Mouse (Mus musculus) frontal cortex, postnatal 36 days (tissue): ENCODE results near the gene Vsnl1.
A peak's percentile ranks its signal among the peaks of the same experiment; 100 is the strongest.

ENCODE experiments used
- DNase-seq, 2 experiments: peaks; one replicate each; pipeline ENCODE4 v3.0.0; 2022; ENCODE audit warnings: low spot score in 2 of 2

The Vsnl1 gene

DNA sequence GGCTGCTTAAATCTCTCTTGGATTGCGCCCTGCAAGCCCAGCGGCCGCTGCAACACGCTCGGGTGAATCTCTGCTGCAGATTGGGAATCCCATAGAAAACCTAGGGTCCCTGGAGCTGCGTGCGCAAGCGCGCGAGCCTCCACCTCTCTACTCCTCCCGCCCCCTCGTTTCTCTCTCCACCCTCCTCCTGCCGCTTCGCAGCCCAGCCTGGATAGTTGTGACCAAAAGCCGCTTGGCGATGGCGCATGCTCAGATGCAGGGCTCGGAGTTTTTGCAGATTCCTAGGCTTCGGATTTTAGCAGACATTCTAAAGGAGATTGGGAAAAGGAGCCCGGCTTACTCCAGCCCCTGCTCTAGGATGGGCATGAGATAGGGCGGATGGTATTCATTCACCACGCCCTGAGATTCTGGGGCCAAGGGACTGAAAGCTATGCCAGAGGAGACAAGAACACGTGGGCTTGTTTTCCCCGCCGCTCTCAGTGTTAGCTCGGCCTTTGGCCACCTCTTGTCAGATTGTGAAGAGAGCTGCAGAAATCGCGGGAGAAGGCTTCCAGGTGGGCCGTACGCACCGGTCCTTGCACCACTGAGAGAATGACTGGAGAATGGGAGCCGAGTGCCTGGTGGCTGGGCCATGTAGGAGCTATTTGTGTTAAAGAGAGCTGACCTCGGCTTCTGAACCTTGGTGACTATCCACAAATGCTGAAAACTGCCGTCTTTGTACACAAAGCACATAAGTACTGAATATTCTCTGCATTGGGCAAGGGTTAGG, at the start of gene Vsnl1:
Gene Vsnl1 (minus strand): TSS at position 117 of the 769 bp plus-strand sequence.
- DNase-seq = peak; percentile 92 to 93

DNA sequence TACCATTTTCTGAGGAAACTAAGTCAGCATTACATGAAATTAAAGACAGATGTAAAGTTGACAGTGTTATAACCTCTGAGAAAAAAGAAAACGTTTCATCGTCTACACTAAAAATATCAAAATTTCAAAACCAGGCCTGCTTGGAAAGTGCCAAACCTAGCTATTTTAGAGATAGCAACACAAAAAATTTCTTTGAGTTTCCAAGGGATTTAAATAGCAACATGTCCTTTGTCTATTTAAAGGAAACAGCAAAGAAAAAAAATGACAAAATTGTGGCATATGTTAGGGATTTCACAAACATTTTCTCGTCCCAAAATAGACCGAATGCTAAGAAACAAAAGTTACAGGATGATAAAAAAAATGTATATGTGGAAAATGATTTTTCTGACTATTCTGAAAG, 20.2 kb upstream of the Vsnl1 start:
- DNase-seq = peak in 1 of 2 experiments; percentile 17

DNA sequence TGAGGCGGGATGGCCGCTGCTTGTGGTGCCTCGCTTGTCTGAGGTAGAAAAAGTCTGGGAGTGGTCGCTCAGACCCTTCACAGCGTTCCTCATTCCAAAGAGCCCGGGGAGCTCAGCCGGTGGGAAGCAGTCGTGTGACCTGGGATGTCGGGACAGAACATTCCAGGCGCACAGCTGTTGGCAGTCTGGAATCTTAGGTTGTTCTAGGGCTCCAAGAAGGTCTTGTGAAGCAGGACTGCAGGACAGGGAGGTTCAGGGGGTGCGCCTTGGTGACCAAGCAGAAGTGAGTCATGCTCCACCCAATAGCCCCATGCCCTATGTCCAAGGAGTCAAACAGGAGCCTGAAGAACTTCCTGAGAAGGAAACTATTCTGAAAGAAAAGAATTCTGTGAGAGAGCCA, 19.8 kb upstream of the Vsnl1 start:
- DNase-seq = no peak

DNA sequence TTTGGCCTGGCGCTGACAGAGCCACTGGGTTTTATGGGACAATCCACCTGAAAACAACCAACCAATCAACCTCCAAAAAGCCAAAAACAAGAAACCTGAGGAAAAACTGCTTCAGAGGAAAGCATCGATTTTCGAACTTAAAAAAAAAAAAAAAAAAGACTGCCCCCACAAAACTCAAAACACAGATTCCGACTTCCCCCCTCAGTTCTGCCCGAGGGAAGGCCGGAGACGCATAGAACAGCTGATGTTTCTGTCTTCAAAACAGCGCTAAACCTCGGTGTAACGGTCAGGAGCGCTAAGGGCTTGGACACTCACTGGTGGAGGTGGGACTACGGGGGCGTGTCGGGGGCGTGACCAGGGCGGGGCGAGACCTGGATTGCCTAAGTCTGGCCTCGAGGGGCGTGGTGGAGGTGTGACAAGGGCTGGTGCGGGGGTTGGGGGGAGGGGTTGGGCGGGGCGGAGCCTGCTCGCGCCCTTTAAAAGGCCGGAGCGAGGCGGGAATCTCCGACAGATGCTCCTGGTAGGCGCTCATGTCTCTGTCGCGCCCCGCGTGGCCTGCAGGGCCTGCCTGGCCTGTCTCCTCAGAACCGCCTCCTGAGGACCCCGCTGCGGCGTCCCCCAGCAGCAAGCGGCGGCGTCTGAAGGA, 19.3 kb upstream of the Vsnl1 start, which contains the start of gene Rad51ap2:
Gene Rad51ap2 (plus strand): TSS at position 531 of the 646 bp plus-strand sequence.
- peak; percentile 76 to 85 for DNase-seq

DNA sequence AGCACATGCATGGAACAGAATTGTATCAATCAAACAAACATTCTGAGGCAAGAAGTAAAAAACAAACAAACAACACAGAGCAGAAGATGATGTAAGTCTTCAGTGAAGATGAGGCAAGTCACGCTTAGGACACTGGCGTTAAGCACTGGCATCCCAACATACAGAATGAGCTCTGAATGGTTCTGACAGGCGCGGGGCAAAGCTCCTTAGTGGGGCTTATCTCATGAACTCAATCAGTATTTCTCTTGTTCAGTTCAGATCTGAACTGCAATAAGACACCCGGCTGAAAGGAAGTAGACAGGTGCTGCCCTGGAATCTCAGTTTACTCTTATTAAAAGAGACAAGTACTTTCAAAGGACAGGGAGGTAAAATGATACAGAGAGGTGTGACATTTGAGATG, 17.7 kb upstream of the Vsnl1 start:
- no peak for DNase-seq

DNA sequence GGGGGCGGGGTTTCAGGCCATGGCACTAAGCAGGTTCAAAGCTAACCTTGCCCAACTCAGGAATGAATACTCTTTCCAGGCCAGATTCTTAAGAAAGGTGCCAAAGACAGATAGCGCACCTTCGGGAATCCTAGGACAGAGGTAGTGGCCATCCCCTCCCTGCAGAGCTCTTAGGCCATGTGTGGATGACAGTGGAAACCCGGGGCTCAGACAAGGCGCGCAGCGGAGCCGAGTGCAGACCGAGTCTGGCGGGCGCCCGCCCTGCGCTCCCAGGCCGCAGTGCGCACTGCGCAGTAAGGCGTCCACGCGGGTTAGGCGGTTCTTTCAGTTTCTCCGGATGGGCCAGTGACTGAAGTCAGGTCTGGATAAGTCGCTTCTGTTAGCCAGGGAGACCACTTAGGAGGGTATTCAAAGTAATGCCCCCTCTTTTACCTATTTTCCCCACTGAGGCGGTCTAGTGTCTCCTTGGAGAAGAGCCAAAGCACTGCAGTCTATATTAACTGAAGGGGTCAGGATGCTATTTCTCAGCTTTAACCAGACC, 1.6 kb upstream of the Vsnl1 start:
- DNase-seq = no peak

DNA sequence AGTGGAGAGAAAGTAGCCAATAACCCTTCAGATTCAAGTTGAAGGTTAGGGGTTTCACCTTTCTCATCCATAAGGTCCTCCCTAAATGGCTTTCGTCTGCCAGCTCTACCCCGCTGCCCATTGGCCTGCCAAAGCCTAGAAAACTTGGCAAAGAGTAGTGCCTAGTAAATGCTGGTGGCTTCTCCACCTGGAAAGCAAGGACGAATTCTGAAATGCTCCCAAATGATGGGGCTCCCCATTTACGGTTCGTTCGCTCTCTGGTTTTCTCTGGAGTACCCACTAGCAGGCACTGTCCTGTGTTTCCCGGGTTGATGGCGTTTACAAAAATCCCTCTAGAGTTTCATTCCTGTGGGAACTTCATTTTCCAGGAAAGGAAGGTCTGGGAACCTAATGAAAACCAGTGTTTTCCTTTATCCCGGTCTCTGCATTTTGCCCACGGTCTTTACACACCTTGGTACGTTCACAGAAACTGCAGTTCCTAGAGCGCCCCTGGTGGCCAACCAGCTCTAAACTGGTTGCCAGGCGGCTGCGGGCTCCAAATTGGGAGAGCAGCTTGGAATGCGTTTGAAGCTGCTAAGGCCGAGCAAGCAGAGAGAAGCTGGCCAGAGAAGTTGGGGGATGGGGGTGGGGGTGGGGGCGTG, 973 bp upstream of the Vsnl1 start:
- peak; percentile 79 to 88 for DNase-seq

DNA sequence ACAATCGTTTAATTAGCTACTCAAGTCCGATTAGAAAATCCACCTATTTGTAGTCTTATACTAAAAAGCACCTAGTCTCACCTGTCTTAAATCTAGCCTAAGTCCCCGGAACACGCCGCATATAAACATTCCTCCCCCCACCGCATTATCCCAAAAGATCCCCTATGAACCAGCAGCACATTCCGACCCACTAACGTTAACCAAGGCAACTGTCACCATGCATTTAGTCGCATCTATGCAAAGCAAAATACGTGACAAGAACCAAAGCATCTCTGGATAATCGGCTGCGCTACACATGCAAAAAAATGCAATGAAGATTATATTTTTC, 426 bp downstream of the Vsnl1 start:
- DNase-seq = peak; percentile 21 to 33

DNA sequence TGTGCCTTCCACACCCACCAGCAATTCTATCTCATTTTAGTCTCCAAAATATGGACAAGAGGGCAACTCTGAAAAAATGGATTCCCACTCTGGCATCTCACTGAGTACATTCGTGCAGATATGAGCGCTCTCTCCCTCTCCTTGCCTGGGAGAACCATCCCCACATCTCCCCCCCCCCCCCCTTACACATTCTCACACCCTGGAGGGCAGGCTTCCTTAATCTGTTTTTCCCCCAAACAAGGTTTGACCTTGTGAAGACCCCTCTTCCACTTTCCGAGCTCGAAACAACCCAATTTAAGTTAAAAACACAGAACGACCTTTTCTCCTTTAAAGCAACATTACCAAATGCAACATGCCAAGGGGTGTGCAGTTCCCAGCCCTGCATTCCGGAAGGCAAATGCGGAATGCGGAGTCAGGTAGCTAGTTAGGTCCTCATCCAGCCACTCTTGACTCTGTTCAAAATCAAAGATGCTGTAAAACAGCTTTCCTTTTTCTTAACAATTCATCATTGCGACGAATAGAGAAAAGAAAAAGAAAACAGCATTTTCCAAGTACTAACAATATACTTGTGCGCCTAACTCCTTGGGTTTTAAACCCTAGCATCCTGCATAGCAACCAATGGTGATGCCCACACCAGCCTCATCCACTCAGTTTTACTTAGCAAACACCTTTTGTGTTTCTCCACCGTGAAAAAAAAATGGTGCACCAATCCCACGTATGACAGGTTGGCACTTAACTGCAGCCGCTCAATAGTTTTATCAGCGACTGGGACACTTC, 979 bp downstream of the Vsnl1 start:
- no peak for DNase-seq

DNA sequence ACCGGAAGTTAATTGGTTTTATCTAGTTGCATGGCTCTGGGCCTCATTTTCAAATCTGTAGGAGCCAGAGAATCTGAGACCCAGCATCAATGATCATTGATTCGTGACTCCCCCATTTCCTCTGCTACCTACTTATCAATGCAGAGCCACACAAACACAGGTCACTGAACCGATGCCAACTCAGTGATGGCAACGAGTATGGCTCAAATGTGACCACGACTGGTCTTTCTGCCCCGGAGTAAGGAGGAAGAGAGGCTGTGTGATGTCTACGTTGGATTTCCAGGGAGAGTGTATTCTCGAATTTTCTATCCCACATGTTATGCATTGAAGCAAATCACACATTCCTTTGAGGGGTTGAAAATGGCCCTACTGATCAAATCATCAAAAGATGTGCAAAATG, 2.0 kb downstream of the Vsnl1 start:
- peak in 1 of 2 experiments; percentile 17 for DNase-seq

DNA sequence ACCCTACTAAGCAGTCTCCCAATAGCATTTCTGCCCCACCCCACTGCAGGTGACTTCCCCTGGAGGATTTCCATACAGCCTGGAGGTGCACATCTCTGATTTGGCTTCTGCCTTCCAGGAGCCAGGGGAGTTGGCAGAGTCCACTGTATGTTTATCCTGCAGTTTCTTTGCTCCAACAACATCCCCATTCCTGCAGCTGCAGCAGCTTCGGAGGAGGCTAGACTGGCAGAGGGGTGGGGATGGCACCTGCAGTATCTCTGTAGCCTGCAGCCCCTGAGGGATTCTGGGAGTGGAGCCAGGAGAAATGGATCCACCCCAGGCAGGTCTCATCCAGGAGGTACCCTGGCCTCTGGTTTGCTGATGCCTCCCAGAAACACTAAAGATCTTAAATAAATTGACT, 2.7 kb downstream of the Vsnl1 start:
- peak; percentile 28 to 37 for DNase-seq

DNA sequence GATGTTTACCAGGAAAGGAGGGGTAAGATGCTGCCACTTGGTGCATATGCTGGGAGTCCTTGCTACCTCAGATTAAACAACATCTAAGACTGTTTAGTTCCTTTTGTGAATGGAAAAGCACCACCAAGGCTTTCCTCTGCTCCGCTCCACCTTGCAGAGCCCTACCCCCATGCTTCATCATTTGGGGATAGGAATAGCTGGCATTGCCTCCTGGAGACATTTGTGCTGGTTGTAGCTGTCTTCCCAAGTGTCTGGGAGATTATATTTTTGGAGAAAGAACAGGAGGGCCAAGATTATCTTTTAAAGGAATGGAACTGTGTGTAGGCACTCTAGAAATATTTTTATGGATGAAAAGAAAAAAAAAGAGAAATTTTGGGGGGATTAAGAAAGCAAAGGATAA, 3.3 kb downstream of the Vsnl1 start:
- peak in 1 of 2 experiments; percentile 21 for DNase-seq

DNA sequence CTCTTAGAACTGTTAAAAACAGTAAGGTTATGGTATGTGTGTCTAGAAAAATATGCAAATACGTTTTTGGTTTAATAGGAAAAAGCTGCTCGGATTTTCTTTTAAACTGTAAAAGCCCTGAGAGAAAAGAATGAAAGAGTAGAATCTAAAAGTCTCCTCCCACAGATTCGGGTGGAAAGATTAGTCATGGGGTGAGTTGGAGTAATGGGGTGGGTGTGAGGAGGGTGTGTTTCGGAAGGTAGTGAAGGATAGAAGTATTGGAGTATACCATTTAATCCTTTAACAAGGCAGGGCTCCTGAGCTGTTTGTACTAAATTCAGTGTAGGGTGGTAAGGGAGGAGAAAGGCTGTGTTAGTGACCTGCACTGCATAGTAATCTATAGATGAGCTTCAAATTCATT, 9.0 kb downstream of the Vsnl1 start:
- no peak for DNase-seq

DNA sequence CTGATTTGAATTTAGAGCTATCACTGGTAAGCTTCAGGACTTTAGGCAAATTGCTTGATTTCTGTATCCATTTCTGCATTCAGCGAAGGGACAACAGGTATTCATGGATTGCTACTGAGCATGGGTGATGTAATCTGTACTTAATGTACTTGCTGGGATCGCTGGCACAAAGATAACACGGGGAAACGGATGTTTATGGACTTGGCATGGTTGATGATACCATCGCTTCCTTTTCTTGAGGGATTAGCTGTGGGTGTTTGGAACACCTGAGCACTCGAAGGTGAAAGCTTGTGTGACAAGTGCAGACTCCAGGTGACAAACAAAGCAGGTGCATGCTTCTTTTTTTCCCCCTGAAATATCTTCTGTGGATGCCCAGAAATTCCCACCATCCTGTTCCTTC, 18.3 kb downstream of the Vsnl1 start:
- no peak for DNase-seq

DNA sequence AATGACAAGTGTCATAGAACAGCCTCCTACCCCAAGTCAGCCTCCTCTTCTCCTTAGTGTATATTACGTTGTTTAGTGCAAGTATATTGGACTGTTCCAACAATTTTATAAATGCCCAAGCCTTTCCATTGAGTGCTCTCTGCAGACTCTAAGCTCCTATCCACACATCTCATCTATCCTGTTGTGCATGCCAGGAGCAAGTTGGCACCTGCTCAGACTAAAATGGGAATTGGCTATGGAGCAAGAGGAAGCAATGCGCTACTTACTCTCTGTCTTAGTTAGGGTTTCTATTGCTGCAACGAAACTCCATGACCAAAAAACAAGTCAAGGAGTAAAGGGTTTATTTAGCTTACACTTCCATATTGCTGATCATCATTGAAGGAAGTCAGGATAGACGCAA, 28.7 kb downstream of the Vsnl1 start:
- DNase-seq = no peak

DNA sequence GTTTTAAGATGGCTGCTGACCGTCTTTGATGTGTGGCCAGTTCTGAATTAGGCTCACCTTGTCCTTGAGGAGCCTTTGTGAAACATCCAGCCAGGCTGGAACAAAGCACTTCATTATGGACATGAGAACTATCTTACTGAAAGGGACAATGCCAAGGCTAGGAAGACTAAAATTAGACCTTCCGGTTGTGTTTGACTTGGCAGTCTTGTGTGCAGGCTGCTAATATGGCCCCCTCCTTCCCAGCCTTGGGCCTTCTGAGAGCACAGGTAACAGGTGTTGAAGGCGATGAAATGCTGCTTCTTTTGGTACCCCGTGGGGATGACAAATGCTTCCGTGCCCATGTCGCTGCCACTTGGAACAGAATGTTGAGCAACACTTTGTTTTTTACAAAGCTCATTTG, 37.6 kb downstream of the Vsnl1 start:
- DNase-seq = no peak

DNA sequence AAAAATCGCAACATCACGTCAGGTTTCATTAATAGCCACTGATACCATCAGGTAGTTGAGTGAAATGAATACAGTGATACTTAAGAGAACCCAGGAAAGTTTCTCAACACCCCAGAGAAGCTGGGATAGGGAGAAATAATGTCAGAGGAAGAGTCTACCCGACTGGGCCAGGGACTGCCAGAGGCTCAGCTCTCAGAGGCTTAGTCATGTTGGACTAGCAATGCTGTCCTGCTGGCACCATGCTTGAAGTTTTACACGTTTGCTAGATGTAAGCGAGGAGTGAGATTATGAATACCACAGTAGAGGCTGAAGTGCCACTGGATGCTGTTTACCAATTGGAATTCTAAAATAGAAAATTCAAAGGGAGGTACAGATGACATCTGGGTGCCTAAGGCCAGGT, 39.4 kb downstream of the Vsnl1 start:
- no peak for DNase-seq

DNA sequence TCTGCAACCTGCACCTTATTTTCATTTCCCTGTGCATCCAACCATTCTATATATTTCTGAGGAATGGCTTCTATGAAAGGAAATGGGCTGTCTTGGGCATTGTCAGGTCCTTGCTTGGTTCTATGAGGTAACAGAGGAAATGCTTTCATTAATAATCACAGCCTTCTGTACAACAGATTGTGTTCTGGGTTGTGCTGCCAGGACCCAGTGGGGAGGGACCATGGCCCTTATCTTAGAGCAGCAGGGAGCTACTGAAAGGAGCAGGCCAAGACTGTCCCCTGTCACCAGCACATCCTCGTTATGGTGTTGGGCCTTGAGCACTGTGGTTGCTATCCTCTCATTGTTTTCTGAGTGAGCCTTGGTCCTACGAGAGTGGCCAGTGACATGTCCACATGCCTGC, 40.9 kb downstream of the Vsnl1 start:
- no peak for DNase-seq

DNA sequence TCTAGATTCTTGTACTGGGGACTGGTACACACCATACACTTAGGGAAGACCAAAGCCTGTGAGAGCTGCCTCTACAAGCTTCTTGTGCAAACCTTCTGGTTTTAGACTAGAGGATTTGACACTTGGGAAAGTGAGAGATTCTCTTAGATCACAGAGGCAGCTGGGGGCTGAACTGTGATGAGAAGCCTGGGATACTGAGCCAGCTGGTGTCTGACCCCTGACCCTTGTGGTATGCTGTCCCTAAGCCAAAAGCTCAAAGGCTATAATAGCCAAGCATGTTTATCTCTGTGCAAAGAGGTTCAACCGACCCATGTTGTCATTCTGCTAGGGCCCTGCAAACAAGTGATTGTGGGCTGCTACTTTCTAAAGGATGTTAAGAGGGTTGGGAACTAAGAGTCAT, 43.9 kb downstream of the Vsnl1 start:
- no peak for DNase-seq

DNA sequence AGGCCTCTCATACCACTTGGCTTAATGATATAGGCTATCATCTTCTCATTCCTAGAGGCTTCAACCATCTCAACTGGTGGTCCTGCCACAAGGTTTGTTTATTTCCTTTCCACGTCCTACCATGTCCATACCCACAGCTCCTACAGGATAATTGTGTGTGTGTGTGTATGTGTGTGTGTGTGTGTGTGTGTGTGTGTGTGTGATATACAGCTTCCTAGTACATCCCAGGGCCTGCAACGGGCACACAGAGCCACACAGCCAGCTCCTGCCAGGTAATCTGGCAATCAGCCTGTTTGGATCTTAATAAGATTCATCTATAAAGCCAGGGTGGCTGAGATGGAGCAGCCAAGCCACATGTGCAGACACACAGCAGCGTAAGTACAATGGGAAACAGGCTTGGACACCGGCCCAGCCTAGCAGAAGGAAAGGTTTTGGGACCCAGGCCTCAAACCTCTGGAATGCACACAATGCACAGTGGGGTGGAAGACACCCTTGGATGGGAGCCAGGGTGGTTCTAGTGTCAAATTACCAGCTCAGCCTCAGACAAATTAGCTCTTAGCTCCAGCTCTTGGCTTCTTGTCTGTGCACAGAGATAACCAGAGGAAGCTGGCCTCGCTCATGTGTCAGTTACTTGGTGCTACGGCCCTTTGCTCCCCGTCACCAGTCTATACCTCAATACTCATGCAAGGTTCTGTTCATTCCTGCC, 45.0 kb downstream of the Vsnl1 start:
- DNase-seq = no peak

DNA sequence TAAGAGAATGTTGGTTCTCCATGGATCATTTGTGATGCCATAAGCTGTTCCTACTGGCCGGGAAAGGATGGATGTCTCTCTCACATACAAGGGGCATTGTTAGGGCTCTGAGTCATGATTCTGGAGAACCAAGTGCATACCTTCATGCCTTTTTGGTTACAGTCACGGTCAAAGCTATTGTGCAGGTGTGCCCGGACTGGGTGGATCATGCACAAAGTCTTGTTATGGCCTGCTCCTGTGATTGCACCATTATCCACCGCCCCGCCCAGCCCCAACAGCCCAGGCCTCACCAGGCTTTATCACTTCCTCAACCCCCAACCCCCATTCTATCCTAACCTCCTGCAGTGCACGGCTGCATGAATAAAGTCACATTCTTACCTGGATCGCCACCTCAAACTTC, 47.3 kb downstream of the Vsnl1 start:
- DNase-seq = no peak
